Mouse (Mus musculus) monocyte, adult 5-6 weeks (primary cell): ENCODE results near the gene Kif18a. TPM values are rescaled to one million over a fixed set of nuclear protein-coding genes. Genes with fewer than 3 reads are reported as not detected.

Source experiments
- ATAC-seq: fragments of 153-309, 156-312 bp; replicated peaks from 2 replicates; pipeline ENCODE4 v1.8.0; 2017; ENCODE audit warnings: mild to moderate bottlenecking; ENCODE audit not compliant: low TSS enrichment, insufficient number of reproducible peaks, severe bottlenecking, poor library complexity, low FRiP score
- total RNA-seq: library from RNA; stranded (forward); fragments of 200-1000, 200-491, 200-594 nt; gene quantifications from 3 replicates; pipeline ENCODE4 v1.2.3, GENCODE M21; 2017

Gene Kif18a
- 4.1 to 8.2 TPM (median 6.2 TPM) in 3 replicates for total RNA-seq

DNA sequence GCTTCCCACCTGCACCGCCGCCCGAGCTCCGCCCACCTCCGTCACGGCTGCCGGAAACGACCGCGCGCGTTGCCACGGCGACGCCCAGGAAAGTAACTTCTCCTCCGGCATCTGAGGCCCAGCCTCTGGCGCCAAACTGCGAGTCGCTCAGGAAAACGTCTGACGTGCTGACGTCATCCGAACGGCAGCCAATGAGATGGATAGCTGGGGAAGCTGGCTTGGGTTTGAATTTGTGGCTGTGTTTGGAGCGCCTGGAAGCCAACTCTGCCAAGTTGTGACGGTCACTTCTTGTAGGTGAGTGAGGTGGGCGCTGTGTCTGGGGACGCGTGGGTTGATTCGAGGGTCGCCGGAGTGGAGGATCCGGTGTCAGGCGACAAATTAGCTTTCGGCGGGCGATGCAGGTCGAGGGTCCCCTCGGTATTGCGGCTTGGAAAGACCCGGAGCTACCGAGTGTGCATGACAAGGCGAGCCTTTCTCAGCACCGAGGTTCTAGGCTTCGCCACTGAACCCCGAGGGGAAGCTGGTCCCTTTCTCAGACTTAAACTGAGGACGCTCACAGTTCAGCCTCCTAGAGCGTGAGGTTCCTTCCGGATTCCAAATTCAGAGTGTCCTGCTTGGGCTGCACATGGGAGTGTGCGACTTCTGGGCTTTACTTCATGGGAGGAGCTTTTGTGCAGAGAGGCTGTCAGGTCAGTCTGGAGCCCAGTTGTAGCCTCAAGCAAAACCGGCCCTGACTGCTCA lies at the start of gene Kif18a, which contains the start of gene Mettl15:
Gene Kif18a (plus strand): TSS at position 139 of the 741 bp plus-strand sequence.
Gene Mettl15 (minus strand): TSS at position 149 of the 741 bp plus-strand sequence.
- ATAC-seq, result peak; percentile 99

DNA sequence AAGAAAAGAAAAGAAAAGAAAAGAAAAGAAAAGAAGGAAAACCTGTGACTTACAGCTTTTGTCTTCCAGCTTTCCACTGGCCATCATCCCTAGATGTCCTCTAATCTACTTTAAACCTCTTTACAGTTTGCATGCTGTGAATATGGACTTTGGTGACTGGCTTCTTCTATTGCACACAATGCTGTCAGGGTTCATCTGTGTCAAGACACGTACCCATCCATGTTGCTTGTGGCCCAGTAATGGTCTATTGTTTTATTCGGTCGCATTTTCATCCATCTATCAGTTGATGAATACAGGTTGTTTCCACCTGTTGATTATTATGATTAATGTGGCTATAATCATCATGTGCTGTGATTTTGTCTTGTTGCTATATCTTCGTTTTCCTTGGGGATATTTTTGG lies 46.7 kb upstream of the Kif18a start:
- ATAC-seq, result no peak

DNA sequence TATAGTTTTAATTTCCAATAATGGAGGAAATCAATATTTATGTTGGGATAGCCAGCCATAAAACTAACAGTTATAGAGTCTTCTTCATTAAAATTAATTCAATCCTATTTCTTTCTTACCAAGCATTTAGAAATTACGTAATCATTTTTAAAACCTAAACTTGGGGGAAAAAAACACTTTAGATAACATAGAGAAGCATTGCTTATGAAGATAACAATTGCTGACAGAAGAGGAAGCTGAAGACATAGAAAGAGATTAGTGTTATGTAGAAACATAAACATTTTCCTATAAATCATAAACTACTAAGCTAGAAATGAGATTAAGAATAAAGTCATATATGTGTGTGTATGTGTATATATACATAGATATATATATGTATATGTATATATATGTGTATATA lies 44.8 kb upstream of the Kif18a start:
- ATAC-seq, result no peak

DNA sequence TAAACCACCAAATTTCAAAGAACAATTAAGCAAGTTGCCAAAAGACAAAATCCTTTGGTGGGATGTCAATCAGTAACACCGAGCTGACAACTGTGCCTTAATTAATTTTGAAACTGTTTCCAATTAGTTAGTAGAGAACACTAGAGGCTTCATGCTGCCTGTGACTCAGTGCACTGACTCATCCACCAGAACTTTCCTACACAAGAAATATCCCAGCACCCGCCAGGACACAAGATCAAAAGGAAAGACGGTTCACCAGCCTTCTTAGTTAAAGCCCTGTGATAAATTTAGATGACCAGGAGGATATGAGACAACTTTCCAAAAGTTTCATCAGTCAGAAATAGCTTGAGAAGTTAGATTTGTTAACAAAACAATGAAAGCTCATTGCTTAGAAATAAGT lies 38.6 kb upstream of the Kif18a start:
- no peak for ATAC-seq

DNA sequence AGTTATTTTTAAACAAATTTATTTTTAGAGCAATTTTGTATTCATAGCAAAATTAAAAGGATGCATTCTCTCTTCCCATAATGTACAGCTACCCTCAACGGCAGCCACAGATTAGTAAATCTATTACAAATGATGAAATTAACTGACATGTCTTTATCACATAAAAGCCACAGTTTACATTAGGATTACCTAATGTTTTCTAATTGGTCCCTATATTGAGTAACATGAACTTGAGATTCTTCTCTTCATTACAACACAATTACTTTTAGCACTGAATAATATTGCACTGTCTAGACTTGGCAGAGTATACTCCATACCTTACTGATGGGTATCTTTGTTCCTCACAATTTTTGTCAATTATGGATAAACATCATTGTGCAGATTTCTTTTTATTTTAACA lies 17.8 kb upstream of the Kif18a start:
- no peak for ATAC-seq

DNA sequence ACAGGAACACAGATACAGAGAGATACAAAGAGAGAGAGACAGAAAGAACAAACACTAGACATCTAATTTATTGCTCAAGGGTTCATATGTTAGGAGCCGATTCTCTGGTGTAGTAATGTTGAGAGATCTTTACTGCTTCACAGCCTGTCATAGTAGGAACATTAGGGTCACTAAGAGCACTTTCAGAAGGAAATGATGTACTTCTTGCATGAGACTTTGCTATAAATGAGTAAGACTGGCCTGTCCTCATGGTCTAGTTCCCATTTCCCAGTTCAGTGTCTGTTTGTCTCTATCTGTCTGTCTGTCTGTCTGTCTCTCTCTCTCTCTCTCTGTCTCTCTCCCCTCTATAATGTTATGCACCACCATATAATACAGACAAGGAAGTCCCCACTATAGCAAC lies 7.4 kb upstream of the Kif18a start:
- no peak for ATAC-seq

DNA sequence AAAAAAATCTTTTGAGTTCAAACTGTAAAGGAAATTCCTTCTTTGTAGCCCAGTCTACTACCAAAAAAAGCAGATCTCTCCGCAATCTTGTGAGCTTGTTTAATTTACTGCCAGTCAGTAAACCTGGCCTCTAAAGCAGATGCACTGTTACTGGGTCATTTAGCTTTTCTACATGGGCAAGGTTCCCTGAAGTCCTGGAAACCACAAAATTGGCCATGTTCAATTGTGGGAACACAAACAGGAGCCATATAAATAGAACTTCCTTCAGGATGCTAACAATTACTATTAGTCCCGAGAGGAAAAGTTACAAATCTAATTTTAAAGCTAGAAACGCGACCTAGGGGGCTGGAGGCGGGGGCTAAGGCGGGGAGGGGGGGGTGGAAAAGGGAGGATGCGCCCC lies 2.9 kb upstream of the Kif18a start:
- no peak for ATAC-seq

DNA sequence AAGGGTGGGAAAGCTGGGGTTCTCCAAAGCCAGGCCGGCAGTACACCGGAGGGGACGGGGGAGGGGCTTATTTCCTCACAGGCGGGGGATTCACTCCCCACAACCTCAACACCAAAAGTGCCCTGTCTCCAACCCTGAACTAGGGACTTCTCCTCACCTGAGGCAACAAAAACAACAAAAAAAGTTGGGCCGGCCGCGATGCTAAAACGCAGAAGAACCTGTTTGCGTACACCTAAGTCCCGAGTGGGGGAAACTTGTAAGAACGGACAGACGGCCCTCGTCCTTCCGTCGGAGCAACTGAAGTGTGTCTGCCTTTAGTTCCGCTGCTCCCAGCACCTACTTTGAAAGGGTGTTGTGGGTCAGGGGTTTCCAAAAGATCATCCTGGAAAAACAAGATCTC lies 2.5 kb upstream of the Kif18a start:
- no peak; the same call in 1 of the 2 replicates for ATAC-seq

DNA sequence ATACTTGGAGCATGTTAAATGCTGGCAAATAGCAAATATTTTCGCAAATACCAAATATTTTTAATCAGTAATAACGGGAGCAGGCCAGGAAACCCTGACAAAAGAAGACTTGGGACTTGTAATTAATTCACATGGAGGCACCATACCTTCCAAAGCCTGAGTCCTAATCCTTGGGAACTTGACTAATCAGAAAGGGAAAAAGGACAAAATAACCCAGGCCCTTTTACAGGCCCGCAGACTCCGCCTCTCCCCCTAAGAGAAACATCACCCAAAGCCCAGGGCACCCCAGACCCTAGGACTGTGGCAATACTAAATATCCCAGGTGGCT lies 302 bp upstream of the Kif18a start:
- ATAC-seq, result no peak

DNA sequence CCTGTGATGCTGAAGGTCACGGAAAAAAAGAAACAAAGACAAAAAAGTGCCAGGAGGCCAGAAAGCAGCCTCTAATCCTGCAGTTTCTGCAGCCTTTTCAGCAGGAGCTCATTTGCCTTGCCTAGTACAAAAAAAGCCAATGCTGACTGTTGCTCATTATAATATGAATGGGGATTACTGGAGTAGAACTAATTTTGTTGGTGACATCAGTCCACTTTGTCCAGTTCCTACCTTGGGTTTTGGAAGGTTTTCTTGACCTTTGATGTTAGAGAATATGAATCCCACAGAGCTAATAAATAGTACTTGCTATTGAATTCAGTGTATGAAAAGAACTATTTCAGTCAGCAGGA lies 778 bp downstream of the Kif18a start:
- ATAC-seq, result no peak

DNA sequence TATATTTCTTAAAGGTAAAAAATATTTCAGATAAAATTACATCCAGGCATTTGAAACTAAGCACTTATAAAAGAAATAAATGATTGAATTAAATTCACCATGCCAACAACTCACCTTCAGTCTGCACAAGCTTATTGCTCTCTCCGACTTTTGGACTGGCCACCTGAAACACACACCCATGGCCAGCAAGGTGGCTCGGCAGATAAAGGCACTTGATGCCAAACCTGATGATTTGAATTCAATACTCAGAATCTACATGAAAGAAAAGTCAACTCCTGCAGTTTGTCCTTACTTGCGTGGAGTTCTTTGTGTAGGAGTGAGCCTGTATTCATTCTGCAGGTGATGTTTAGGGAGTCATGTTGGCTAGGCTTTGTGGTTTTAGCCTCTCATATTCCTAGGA lies 3.6 kb downstream of the Kif18a start:
- no peak for ATAC-seq

DNA sequence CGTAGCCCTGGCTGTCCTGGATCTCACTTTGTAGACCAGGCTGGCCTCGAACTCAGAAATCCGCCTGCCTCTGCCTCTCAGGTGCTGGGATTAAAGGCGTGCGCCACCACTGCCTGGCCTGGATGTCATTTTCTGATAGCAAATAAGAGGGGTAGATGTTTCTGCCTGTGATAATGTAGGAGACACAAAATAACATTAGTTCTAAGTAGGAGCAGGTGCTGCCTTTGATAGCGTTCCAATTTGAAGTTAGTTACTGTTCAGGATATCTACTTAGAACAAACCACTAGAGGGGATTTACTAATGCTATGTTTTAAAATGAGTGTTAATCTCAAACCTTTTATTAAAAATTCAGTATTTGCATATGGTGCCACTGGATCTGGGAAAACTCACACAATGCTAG lies 8.8 kb downstream of the Kif18a start:
- ATAC-seq, result no peak

DNA sequence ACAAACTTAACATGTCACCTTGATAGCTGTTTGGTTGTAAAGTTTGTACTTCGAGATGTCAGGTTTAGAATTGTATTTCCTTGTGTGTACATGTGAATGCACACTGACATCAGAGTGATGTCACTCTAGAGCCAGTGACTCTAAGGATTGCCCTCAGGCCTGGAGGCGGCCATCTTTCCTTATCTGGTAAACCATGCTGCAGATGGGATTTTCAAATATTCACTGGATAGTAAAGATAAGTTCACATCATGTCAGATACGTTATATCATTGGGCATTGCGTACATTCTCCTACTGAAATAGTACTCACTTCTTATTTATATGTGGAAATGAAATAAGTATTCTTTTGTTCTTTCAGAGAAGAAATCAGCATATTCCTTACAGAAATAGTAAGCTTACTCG lies 15.7 kb downstream of the Kif18a start:
- ATAC-seq, result no peak

DNA sequence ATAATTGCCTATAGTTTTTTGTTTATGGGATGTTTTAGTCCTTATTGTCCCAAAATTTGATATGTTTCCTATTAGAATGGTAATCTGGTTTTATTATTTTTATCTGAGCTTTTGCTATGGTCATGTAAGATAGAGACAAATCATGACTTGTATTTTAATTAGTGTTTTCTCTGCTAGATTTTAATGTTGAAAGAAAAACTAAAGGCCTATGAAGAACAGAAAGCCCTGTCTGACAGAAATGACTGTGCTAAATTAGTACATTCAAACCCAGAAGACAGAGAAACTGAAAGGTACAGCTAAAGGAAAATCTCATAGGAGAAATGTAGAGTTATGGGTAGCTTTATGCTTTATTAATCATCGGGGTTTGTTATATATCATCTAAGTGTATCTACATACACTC lies 17.6 kb downstream of the Kif18a start:
- ATAC-seq, result no peak

DNA sequence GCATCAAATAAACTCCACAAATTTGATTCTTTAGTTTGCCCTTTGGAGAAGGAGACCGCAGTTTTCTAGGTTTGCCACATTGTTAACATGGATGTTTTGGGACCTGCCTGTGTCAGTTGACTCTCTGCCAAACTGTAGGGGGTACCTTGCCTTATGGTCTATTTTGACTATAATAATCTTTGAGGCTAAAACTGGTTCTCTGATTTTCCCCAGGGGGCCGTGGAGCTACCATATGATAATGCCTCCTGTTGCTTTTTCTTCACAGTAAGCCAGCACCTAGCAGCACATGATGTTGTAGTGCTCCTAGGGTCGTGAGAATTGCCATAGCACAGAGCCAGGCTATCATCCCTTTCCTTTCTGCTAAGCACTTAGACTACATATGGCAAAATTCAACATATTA lies 21.7 kb downstream of the Kif18a start:
- no peak for ATAC-seq

DNA sequence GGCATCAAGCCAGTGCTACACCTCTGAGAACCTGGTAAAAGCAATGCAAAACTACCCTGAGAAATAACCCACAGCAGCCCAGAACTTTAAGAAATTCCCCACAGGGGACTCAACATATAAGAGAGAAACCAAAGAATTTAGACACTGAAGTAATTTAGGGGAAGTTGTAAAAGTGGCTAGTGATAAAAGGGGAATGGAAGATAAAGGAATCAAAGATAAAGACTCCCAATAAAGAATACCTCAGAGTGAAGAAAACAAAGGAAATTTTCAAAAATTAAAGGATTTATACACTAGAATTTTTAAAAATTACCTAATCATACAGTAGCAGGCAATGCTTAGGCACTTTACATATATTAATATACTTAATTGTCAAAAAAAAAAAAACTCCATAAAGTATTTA lies 23.1 kb downstream of the Kif18a start:
- no peak for ATAC-seq

DNA sequence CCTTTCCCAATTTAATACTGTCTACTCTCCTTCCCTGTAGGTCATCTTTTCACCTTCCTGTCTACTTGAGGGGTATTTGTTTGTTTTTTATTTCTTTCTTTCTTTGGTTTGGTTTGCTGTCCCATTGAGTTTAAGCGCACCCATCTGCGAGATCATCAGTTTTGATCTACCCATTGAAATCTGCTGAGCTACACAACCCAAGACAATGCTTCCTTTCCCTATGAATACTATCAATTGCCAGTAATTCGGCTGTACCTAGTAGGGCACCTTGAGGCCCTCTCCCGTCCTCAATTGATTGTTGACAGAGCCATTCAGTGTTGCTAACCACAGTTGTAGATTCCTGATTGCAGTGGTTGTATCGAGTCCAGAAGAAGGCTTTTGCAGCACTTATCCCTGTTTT lies 30.8 kb downstream of the Kif18a start:
- ATAC-seq, result no peak

DNA sequence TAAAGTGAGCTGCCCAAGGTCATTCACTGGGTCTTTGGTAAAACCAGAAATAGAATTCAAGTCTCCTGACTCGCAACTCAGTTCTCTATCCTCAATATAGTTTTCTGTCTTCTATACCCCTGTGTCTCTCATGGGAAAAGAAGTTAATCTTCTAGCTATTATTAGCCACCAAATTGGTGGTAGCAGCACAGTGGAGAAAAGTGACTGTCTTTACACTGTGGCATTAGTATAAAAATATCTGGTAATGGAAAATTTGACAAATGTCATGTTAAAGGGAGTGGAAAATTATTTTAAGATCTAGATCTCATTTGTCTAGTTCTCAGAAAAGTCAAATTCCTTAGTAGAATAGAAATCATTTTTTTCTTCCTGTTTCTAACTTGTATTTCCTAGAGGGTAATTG lies 51.3 kb downstream of the Kif18a start:
- ATAC-seq, result no peak

DNA sequence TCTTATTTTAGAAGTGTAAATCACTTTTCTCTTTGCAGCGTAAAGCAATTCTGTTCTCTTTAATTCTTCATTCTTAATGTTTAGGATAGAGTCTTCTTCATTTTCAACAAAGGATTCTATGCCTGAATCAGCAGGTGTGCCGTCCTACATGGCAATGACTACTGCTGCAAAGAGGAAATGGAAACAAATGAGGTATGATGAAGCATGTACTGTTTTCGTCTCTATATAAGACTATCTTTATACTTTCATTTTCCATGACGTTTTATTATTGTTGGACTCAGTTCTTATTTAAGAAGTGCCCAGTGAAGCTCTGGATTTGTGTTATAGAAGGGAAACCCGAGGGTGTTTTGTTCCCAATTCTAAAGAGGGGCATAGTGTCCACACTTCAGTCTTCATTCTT lies 53.7 kb downstream of the Kif18a start:
- no peak for ATAC-seq

DNA sequence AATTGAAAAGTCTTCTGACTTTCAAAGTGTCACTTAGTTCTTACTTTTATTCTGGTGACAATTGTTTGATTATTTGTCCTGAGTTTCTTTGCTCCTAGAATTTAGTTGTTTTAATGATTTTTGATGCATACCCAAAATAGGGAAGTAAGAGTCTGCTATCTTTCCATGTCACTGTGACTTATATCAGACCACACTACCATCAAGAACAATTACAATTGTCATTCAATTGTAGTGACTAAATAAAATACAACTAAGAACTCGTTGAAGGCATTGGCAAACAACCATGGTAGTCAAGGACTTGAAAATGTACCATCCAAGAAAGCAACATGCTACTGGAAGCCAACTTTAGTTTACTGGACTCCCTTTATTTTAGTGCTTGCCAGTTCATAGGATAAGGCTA lies 55.2 kb downstream of the Kif18a start:
- no peak for ATAC-seq

DNA sequence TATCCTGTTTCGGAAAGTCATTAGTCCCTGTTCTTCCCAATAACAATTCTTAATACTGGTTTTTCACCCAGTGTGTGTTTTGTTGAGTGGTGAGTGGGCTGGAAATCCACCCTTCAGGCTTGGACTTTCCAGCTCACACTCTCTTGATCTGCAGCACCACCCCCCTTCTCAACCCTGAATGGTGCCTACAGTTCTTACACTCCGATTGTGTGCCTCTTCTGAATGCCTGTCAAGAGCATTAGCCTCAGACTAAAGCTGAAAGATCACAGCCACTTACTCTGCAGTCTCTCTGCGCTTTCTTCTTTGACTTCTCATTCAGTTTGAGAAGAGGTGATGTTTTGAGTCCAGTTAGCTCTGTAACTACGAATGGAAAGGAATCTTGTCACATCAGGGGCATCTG lies 64.8 kb downstream of the Kif18a start:
- ATAC-seq, result no peak
